Mouse (Mus musculus) embryonic facial prominence, embryonic 12.5 days (tissue): ENCODE measurements at regions not wholly inside any gene's neighbourhood (a gene's known extent, or its start where the extent isn't known, plus 50 kb on each side); places are given as distances from the start of the nearest gene placed in this dataset.
A peak's percentile ranks its signal among the peaks of the same experiment; 100 is the strongest.

Experiments used
- ATAC-seq: fragments of 200-750 bp; cut with Nextera tagmentation; 2 replicates; pipeline ENCODE4 v1.8.0; 2017; ENCODE audit not compliant: insufficient number of reproducible peaks, insufficient read depth, low FRiP score, low TSS enrichment
- H3K27ac ChIP-seq: fragments of 300-500 bp; sonication (generic); 2 replicates; pipeline ENCODE4 v1.5.1; 2016; ENCODE audit warnings: mild to moderate bottlenecking
- H3K27me3 ChIP-seq: fragments of 300-500 bp; sonication (generic); 2 replicates; pipeline ENCODE4 v1.6.1; 2016; ENCODE audit warnings: mild to moderate bottlenecking, moderate library complexity
- H3K36me3 ChIP-seq: fragments of 300-500 bp; sonication (generic); 2 replicates; pipeline ENCODE4 v1.6.1; 2016; ENCODE audit warnings: mild to moderate bottlenecking
- H3K4me1 ChIP-seq: fragments of 300-500 bp; sonication (generic); 2 replicates; pipeline ENCODE4 v1.6.1; 2016
- H3K4me2 ChIP-seq: fragments of 300-500 bp; sonication (generic); replicated peaks from 2 replicates; pipeline ENCODE4 v1.6.1; 2016; ENCODE audit warnings: mild to moderate bottlenecking, moderate library complexity
- H3K4me3 ChIP-seq: fragments of 300-500 bp; sonication (generic); 2 replicates; pipeline ENCODE4 v1.5.1; 2016; ENCODE audit warnings: mild to moderate bottlenecking
- H3K9ac ChIP-seq: fragments of 300-500 bp; sonication (generic); 2 replicates; pipeline ENCODE4 v1.6.1; 2016; ENCODE audit warnings: mild to moderate bottlenecking, moderate library complexity
- H3K9me3 ChIP-seq: fragments of 300-500 bp; sonication (generic); 2 replicates; pipeline ENCODE4 v1.6.1; 2016; ENCODE audit warnings: mild to moderate bottlenecking, moderate library complexity
- WGBS: fragments of 180-500 bp; shearing (Covaris S2); methylation state at CpG from one replicate; pipeline ENCODE4 v1.1.7; 2016; 5-methylcytosine and 5-hydroxymethylcytosine counted together

- Histone ChIP-seq H3K9me3 (no peaks in the 10 kb centered on the region), H3K27me3 (no peaks in the 10 kb centered on the region), H3K27ac (no peak overlapping the region), H3K4me2 (no peak overlapping the region), H3K36me3 (no peaks in the 10 kb centered on the region), H3K4me3 (no peak overlapping the region), H3K9ac (no peak overlapping the region), H3K4me1 (peaks cover 12% of the 10 kb centered on the region; the same call in 1 of the 2 replicates)
- WGBS: 62% methylated on average over 12 of the region's 12 CpGs
- no peak for ATAC-seq
These were observed 333.6 kb downstream of the Agtpbp1 start for GRCm38 (mm10) chr13:59251252-59252006.

GRCm38 (mm10) chr13:59248411-59248810 lies 336.6 kb downstream of the Agtpbp1 start:
- no peak for ATAC-seq
- WGBS: 45% methylated on average over 9 of the region's 9 CpGs
- no peak overlapping the region for H3K9ac ChIP-seq
- no peaks in the 10 kb centered on the region for H3K9me3 ChIP-seq
- no peaks in the 10 kb centered on the region for H3K27me3 ChIP-seq
- no peak overlapping the region for H3K4me3 ChIP-seq
- H3K4me1 ChIP-seq: peaks cover 5% of the 10 kb centered on the region; the same call in 1 of the 2 replicates
- no peak overlapping the region for H3K27ac ChIP-seq
- H3K36me3 ChIP-seq: no peaks in the 10 kb centered on the region
- H3K4me2 ChIP-seq: no peak overlapping the region

DNA sequence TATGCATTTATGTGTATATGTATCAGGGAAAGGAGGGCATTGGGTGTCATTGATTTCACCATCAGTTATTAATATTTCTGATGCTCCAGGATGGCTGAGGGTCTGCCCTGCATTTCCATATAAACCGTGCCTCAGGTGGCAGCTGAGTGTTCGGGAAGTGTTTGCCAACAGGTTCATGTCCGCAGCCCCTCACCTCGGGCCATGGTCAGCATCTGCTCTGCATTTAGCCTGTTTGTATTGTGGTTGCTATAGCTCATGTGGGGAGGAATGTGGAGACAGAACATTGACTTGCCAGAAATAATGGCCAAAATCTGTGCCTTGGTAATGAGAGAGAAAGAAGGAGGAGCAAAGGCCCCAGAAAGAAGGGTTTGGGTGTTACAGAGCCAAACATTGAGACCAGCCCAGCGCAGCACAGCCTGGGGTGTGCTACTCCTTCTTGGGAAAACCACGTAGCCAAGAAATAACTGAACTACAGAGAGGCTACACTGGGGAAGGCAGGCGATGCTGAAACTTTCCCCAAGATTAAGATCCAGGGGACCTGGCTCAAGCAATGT lies 338.0 kb downstream of the Agtpbp1 start:
- 0 out of 2 replicates have a peak, but pooled peaks cover 4% of the 10 kb centered on the region for H3K4me1 ChIP-seq
- WGBS: 70% methylated on average over 7 of the region's 7 CpGs
- H3K9ac ChIP-seq: no peak overlapping the region
- no peaks in the 10 kb centered on the region for H3K36me3 ChIP-seq
- H3K27ac ChIP-seq: no peak overlapping the region
- H3K27me3 ChIP-seq: no peaks in the 10 kb centered on the region
- H3K4me3 ChIP-seq: no peak overlapping the region
- H3K9me3 ChIP-seq: no peaks in the 10 kb centered on the region
- no peak for ATAC-seq
- no peak overlapping the region for H3K4me2 ChIP-seq

DNA sequence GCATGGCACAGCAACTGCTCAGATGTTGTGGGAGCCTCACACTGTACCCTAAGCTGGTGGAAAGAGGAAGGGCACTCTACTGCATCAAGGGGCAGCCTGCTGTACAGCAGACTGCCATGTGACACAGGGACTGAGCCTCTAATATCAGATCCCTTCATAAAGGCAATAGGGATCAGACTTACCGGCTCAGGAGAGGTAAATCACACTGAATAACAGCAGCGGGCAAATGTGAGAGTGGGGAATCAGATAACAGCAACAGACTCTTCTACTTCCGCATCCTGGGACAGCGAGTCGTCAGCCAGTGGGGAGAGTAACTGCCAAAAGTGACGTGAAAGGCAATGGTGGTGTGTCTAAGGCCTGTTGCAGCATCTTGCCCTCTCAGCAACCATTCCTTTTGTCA lies 339.0 kb downstream of the Agtpbp1 start:
- no peaks in the 10 kb centered on the region for H3K36me3 ChIP-seq
- WGBS: 66% methylated on average over 6 of the region's 6 CpGs
- ATAC-seq: no peak
- H3K4me2 ChIP-seq: no peak overlapping the region
- H3K9me3 ChIP-seq: no peaks in the 10 kb centered on the region
- H3K9ac ChIP-seq: no peak overlapping the region
- no peaks in the 10 kb centered on the region for H3K27me3 ChIP-seq
- 0 out of 2 replicates have a peak, but pooled peaks cover 4% of the 10 kb centered on the region for H3K4me1 ChIP-seq
- H3K27ac ChIP-seq: no peak overlapping the region
- no peak overlapping the region for H3K4me3 ChIP-seq

GRCm38 (mm10) chr13:59244622-59245021 lies 340.4 kb downstream of the Agtpbp1 start:
- H3K9ac ChIP-seq: no peak overlapping the region
- H3K9me3 ChIP-seq: no peaks in the 10 kb centered on the region
- H3K4me2 ChIP-seq: no peak overlapping the region
- no peak overlapping the region for H3K4me3 ChIP-seq
- no peak overlapping the region for H3K27ac ChIP-seq
- no peak for ATAC-seq
- no peaks in the 10 kb centered on the region for H3K27me3 ChIP-seq
- 91% methylated on average over 1 of the region's 1 CpGs for WGBS
- H3K36me3 ChIP-seq: no peaks in the 10 kb centered on the region
- H3K4me1 ChIP-seq: 0 out of 2 replicates have a peak, but pooled peaks cover 4% of the 10 kb centered on the region

DNA sequence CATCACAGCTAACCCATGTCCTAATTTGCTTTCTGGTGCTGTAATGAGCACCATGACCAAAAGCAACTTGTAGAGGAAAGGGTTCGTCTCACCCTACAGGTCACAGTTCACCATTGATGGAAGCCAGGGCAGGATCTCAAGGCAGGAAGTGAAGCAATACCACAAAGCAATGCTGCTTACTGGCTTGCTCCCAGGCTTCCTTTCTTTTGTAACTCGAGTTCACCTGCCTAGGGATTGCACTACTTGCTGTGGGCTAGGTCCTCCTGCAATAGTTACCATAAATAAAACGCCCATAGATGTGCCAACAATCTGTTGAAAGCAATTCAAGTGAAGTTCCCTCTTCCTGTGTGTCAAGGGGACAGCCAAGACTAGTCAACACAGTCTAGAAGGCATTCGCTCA lies 342.4 kb downstream of the Agtpbp1 start:
- no peak overlapping the region for H3K4me3 ChIP-seq
- H3K4me2 ChIP-seq: no peak overlapping the region
- H3K27me3 ChIP-seq: no peaks in the 10 kb centered on the region
- ATAC-seq: no peak
- peaks cover 3% of the 10 kb centered on the region; the same call in 1 of the 2 replicates for H3K4me1 ChIP-seq
- H3K9me3 ChIP-seq: no peaks in the 10 kb centered on the region
- H3K9ac ChIP-seq: no peak overlapping the region
- no peaks in the 10 kb centered on the region for H3K36me3 ChIP-seq
- H3K27ac ChIP-seq: no peak overlapping the region
- 60% methylated on average over 4 of the region's 4 CpGs for WGBS

- Histone ChIP-seq H3K27ac (no peak overlapping the region), H3K4me1 (peaks cover 3% of the 10 kb centered on the region; the same call in 1 of the 2 replicates), H3K27me3 (no peaks in the 10 kb centered on the region), H3K9ac (no peak overlapping the region), H3K36me3 (no peaks in the 10 kb centered on the region), H3K4me3 (no peak overlapping the region), H3K4me2 (no peak overlapping the region), H3K9me3 (no peaks in the 10 kb centered on the region)
- WGBS: 79% methylated on average over 1 of the region's 1 CpGs
- peak; percentile 77; the same call in 1 of the 2 replicates for ATAC-seq
These were observed 346.3 kb downstream of the Agtpbp1 start for GRCm38 (mm10) chr13:59238696-59239095.

DNA sequence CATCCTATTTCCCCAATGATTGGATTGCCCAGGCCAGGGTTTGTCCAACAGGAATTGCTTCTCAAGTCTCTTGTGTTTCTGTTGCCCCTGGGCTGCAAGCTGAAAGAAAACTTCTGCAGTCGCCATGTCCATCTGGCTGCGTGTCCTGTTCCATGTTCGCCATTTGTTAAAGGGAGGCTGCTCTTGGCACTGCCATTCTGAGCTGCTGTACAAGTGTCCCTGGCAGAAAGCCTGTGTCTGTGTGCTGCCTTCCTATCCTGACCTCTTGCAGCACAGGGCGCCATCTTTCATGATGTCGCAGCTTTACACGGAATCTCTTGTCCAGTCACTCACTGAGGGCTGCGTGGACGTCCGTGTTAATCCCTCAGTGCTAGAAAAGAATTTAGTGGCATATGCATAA lies 349.2 kb downstream of the Agtpbp1 start:
- Histone ChIP-seq H3K4me3 (no peak overlapping the region), H3K27ac (no peak overlapping the region), H3K4me1 (peaks cover 3% of the 10 kb centered on the region; the same call in 1 of the 2 replicates), H3K9me3 (no peaks in the 10 kb centered on the region), H3K36me3 (no peaks in the 10 kb centered on the region), H3K9ac (no peak overlapping the region), H3K4me2 (no peak overlapping the region), H3K27me3 (no peaks in the 10 kb centered on the region)
- WGBS: 90% methylated on average over 9 of the region's 9 CpGs
- no peak for ATAC-seq

DNA sequence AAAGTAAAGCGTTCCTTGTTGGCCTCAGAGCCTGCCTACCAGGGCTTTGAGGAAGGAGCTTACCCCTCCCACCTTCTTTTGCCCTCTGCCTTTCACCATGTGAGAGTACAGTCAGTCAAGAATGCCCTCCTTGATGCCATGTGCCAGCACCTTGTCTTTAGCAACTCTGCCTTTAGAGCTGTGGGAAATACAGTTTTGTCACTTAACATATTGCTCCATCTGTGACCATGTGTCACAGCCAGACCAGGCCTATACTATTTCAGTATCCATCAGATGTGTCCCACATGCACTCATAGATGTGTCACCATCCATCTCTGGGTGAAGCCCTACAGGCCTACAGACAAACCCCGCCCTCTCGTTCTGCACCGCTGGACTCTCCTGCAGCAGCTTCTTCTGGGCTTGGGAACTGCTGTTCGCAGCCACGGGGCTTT lies 355.9 kb downstream of the Agtpbp1 start:
- H3K27me3 ChIP-seq: no peaks in the 10 kb centered on the region
- 91% methylated on average over 6 of the region's 6 CpGs for WGBS
- no peaks in the 10 kb centered on the region for H3K9me3 ChIP-seq
- no peak for ATAC-seq
- no peak overlapping the region for H3K27ac ChIP-seq
- H3K4me2 ChIP-seq: no peak overlapping the region
- no peaks in the 10 kb centered on the region for H3K4me1 ChIP-seq
- no peak overlapping the region for H3K9ac ChIP-seq
- H3K36me3 ChIP-seq: no peaks in the 10 kb centered on the region
- H3K4me3 ChIP-seq: no peak overlapping the region

GRCm38 (mm10) chr13:59228059-59228830 lies 356.8 kb downstream of the Agtpbp1 start:
- no peaks in the 10 kb centered on the region for H3K4me1 ChIP-seq
- no peak overlapping the region for H3K27ac ChIP-seq
- 73% methylated on average over 12 of the region's 12 CpGs for WGBS
- H3K4me2 ChIP-seq: no peak overlapping the region
- H3K9ac ChIP-seq: no peak overlapping the region
- no peak for ATAC-seq
- H3K9me3 ChIP-seq: no peaks in the 10 kb centered on the region
- H3K4me3 ChIP-seq: no peak overlapping the region
- H3K36me3 ChIP-seq: no peaks in the 10 kb centered on the region
- no peaks in the 10 kb centered on the region for H3K27me3 ChIP-seq

GRCm38 (mm10) chr13:59227523-59228058 lies 357.4 kb downstream of the Agtpbp1 start:
- Histone ChIP-seq H3K27me3 (no peaks in the 10 kb centered on the region), H3K36me3 (no peaks in the 10 kb centered on the region), H3K27ac (no peak overlapping the region), H3K9me3 (no peaks in the 10 kb centered on the region), H3K4me1 (no peaks in the 10 kb centered on the region), H3K9ac (no peak overlapping the region), H3K4me3 (no peak overlapping the region), H3K4me2 (no peak overlapping the region)
- ATAC-seq: no peak
- 91% methylated on average over 13 of the region's 13 CpGs for WGBS
